Mouse (Mus musculus) CH12.LX (cell line): ENCODE measurements around the gene Ntm. TPM values are rescaled to one million over a fixed set of nuclear protein-coding genes. Genes with fewer than 3 reads are reported as not detected.

Experiments used
- DNase-seq: peaks from one replicate; pipeline ENCODE4 v3.0.0-alpha.2; 2013; ENCODE audit errors: extremely low read depth
- H3K27ac ChIP-seq: 2 replicates; pipeline ENCODE4 v1.5.1; 2012; ENCODE audit warnings: low read depth, mild to moderate bottlenecking, control low read depth, moderate library complexity; ENCODE audit not compliant: insufficient read depth
- H3K27me3 ChIP-seq: replicated peaks from 2 replicates; pipeline ENCODE3; 2012; ENCODE audit warnings: inconsistent platforms
- H3K36me3 ChIP-seq, 2 experiments: replicated peaks in 1 of 2; 2 replicates each; pipeline versions ENCODE3 to v1.6.1; 2012; ENCODE audit warnings: inconsistent platforms in 1 of 2, low read length in 1 of 2, mild to moderate bottlenecking in 1 of 2, mixed read lengths in 1 of 2, moderate library complexity in 1 of 2; ENCODE audit not compliant: control insufficient read depth in 1 of 2, insufficient read depth in 1 of 2
- H3K4me1 ChIP-seq, 2 experiments: 2 replicates each; pipeline ENCODE4 v1.6.1; 2012; ENCODE audit warnings: inconsistent platforms in 1 of 2, moderate library complexity in 1 of 2; ENCODE audit not compliant: insufficient read depth in 2 of 2, control insufficient read depth in 1 of 2
- H3K4me2 ChIP-seq: 2 replicates; pipeline ENCODE4 v1.6.1; 2012; ENCODE audit warnings: low read depth, mild to moderate bottlenecking, control low read depth; ENCODE audit not compliant: poor library complexity, insufficient read depth, severe bottlenecking
- H3K4me3 ChIP-seq, 3 experiments: fragments of 150-350 bp in 1 of 3; sonication (generic) in 1 of 3; replicated peaks in 1 of 3; 2 replicates each; pipeline versions ENCODE3 to v1.5.1; 2011 to 2012; ENCODE audit warnings: low read depth in 2 of 3, low read length in 2 of 3, mild to moderate bottlenecking in 2 of 3, moderate library complexity in 2 of 3, control low read depth in 1 of 3, improper control_type of control experiment in 1 of 3, inconsistent platforms in 1 of 3, mixed read lengths in 1 of 3; ENCODE audit not compliant: poor library complexity in 1 of 3
- H3K79me2 ChIP-seq: replicated peaks from 2 replicates; pipeline ENCODE4 v1.6.1; 2012; ENCODE audit warnings: mild to moderate bottlenecking, moderate library complexity; ENCODE audit not compliant: control insufficient read depth, poor library complexity, insufficient read depth, severe bottlenecking; ENCODE audit errors: extremely low read depth
- H3K9ac ChIP-seq: 2 replicates; pipeline ENCODE4 v1.6.1; 2012; ENCODE audit warnings: low read depth, mild to moderate bottlenecking, control low read depth, moderate library complexity; ENCODE audit not compliant: insufficient read depth
- H3K9me3 ChIP-seq: replicated peaks from 2 replicates; pipeline ENCODE3; 2012; ENCODE audit warnings: low read length, inconsistent platforms, mixed read lengths
- BHLHE40 ChIP-seq: IDR thresholded peaks from 2 replicates; pipeline ENCODE4 v1.6.1; 2011; ENCODE audit warnings: mild to moderate bottlenecking, low read depth, low read length, improper control_type of control experiment
- CHD1 ChIP-seq: IDR thresholded peaks from 2 replicates; pipeline ENCODE4 v1.6.1; 2012; ENCODE audit warnings: low read depth, low read length, improper control_type of control experiment, inconsistent platforms
- CHD2 ChIP-seq: IDR thresholded peaks from 2 replicates; pipeline ENCODE4 v1.6.1; 2011; ENCODE audit warnings: low read length, improper control_type of control experiment
- CTCF ChIP-seq, 2 experiments: IDR thresholded peaks in 1 of 2; conservative IDR thresholded peaks in 1 of 2; 2 replicates each; pipeline ENCODE4 v1.5.1; 2011 to 2012; ENCODE audit warnings: low read depth in 2 of 2, low read length in 2 of 2, improper control_type of control experiment in 1 of 2, inconsistent platforms in 1 of 2, mild to moderate bottlenecking in 1 of 2, moderate library complexity in 1 of 2
- ELF1 ChIP-seq: IDR thresholded peaks from 2 replicates; pipeline ENCODE4 v1.6.1; 2014; ENCODE audit warnings: low read depth, mild to moderate bottlenecking, inconsistent platforms, low read length, improper control_type of control experiment
- EP300 ChIP-seq: IDR thresholded peaks from 2 replicates; pipeline ENCODE4 v1.6.1; 2011; ENCODE audit warnings: low read length, improper control_type of control experiment
- GABPA ChIP-seq: IDR thresholded peaks from 2 replicates; pipeline ENCODE4 v1.6.1; 2012; ENCODE audit warnings: low read depth, low read length, improper control_type of control experiment, inconsistent platforms; ENCODE audit not compliant: insufficient replicate concordance
- HCFC1 ChIP-seq: IDR thresholded peaks from 2 replicates; pipeline ENCODE4 v1.6.1; 2012; ENCODE audit warnings: low read depth, mild to moderate bottlenecking, inconsistent platforms, low read length, improper control_type of control experiment
- JUN ChIP-seq: IDR thresholded peaks from 2 replicates; pipeline ENCODE4 v1.6.1; 2011; ENCODE audit warnings: low read depth, mild to moderate bottlenecking, low read length, improper control_type of control experiment, moderate library complexity; ENCODE audit not compliant: insufficient read depth
- JUND ChIP-seq: conservative IDR thresholded peaks from 2 replicates; pipeline ENCODE4 v1.6.1; 2011; ENCODE audit warnings: low read depth, low read length, improper control_type of control experiment
- MAFK ChIP-seq: IDR thresholded peaks from 2 replicates; pipeline ENCODE4 v1.6.1; 2011; ENCODE audit warnings: low read length, improper control_type of control experiment; ENCODE audit not compliant: insufficient replicate concordance
- MYC ChIP-seq: IDR thresholded peaks from 2 replicates; pipeline ENCODE4 v1.6.1; 2011; ENCODE audit warnings: low read depth, mild to moderate bottlenecking, improper control_type of control experiment, low read length
- NRF1 ChIP-seq: IDR thresholded peaks from 2 replicates; pipeline ENCODE4 v1.6.1; 2014; ENCODE audit warnings: low read depth, mild to moderate bottlenecking, inconsistent platforms, low read length, improper control_type of control experiment, moderate library complexity
- POLR2A ChIP-seq: IDR thresholded peaks from 2 replicates; pipeline ENCODE4 v1.6.1; 2011; ENCODE audit warnings: low read depth, mild to moderate bottlenecking, improper control_type of control experiment, low read length
- RCOR1 ChIP-seq: conservative IDR thresholded peaks from 2 replicates; pipeline ENCODE4 v1.6.1; 2012; ENCODE audit warnings: low read depth, mild to moderate bottlenecking, inconsistent platforms, low read length, improper control_type of control experiment
- SMC3 ChIP-seq: IDR thresholded peaks from 2 replicates; pipeline ENCODE4 v1.6.1; 2011; ENCODE audit warnings: low read depth, low read length, improper control_type of control experiment
- TBP ChIP-seq: conservative IDR thresholded peaks from 2 replicates; pipeline ENCODE4 v1.6.1; 2011; ENCODE audit warnings: low read depth, low read length, improper control_type of control experiment
- TCF12 ChIP-seq: IDR thresholded peaks from 2 replicates; pipeline ENCODE4 v1.6.1; 2014; ENCODE audit warnings: low read depth, mild to moderate bottlenecking, inconsistent platforms, low read length, improper control_type of control experiment
- UBTF ChIP-seq: IDR thresholded peaks from 2 replicates; pipeline ENCODE4 v1.6.1; 2012; ENCODE audit warnings: low read depth, mild to moderate bottlenecking, inconsistent platforms, low read length, improper control_type of control experiment, moderate library complexity
- USF1 ChIP-seq: IDR thresholded peaks from 2 replicates; pipeline ENCODE4 v1.6.1; 2014; ENCODE audit warnings: low read depth, mild to moderate bottlenecking, inconsistent platforms, low read length, improper control_type of control experiment
- USF2 ChIP-seq: conservative IDR thresholded peaks from 2 replicates; pipeline ENCODE4 v1.6.1; 2011; ENCODE audit warnings: low read depth, low read length, improper control_type of control experiment
- ZMIZ1 ChIP-seq: IDR thresholded peaks from 2 replicates; pipeline ENCODE4 v1.6.1; 2012; ENCODE audit warnings: low read depth, mild to moderate bottlenecking, inconsistent platforms, low read length, improper control_type of control experiment
- ZNF384 ChIP-seq: IDR thresholded peaks from 2 replicates; pipeline ENCODE4 v1.6.1; 2012; ENCODE audit warnings: low read depth, low read length, improper control_type of control experiment, inconsistent platforms
- dilution Hi-C: fragments of 300-500 bp; cut with MboI; formaldehyde crosslinking; loops from 2 replicates; pipeline ENCODE4 v1.14.3; 2020; ENCODE audit warnings: low sequenced_read_pairs; ENCODE audit not compliant: extremely low pct_unique_long_range_greater_than_20kb, extremely low pct_ligation_motif_present
- in situ Hi-C: fragments of 300-500 bp; cut with MboI; formaldehyde crosslinking; loops from 3 replicates; pipeline ENCODE4 v1.14.3; 2019; ENCODE audit warnings: low sequenced_read_pairs, low pct_ligation_motif_present, low pct_unique_long_range_greater_than_20kb, mixed read lengths
- polyA plus RNA-seq: library from polyadenylated mRNA; unstranded; fragments of >175 nt; gene quantifications from 2 replicates; pipeline ENCODE4 v1.2.1, GENCODE M21; 2012; ENCODE audit warnings: low read depth; ENCODE audit not compliant: insufficient read length
- total RNA-seq, 2 experiments: library from RNA; depleted of rRNA; stranded (reverse); fragments of 300-350 nt in 1 of 2; fragments of >200 nt in 1 of 2; gene quantifications; 2 replicates each; pipeline ENCODE4 v1.2.3; 2012 to 2014

Ntm gene
- total and polyA plus RNA-seq, 3 experiments, result not detected

DNA sequence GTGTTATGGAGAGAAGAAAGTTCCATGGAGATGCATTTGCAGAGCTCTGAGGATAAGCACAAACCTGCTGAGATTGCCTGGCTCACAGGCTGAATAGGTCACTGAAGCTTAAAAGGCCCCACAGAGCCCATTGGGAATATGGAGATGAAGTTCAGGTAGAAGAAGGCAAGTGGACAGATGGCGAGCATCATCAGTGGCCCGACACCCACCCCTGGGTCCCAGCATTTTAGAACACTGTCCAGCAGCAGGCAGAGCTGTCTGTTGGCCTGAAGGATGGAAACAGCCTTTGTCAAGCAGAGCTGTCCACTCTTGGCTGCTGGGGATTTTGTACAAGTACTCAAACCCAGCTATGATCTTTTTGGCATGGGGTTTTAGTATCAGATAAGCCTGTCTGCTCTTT lies 722.1 kb downstream of the Ntm start:
- Histone ChIP-seq H3K4me1 (no peaks in the 10 kb centered on the region), H3K9me3 (peaks cover 58% of the 10 kb centered on the region), H3K36me3 (no peaks in the 10 kb centered on the region), H3K27me3 (no peaks in the 10 kb centered on the region), H3K4me2 (no peak overlapping the region)
- dilution Hi-C loops, result no loop called here
- no peak for TF ChIP-seq POLR2A
- no peak for TF ChIP-seq USF1
- no peak for TF ChIP-seq CHD1
- TF ChIP-seq UBTF, result no peak
- TF ChIP-seq JUN, result no peak
- TF ChIP-seq CHD2, result no peak
- TF ChIP-seq TBP, result no peak
- no peak for TF ChIP-seq RCOR1
- TF ChIP-seq USF2, result no peak
- no peak for TF ChIP-seq ELF1
- TF ChIP-seq NRF1, result no peak
- no peak for TF ChIP-seq SMC3
- TF ChIP-seq CTCF (conservative IDR thresholded peaks at IDR 0.05 in 1 of 2, IDR thresholded peaks at IDR 0.05 in 1 of 2; ENCODE audit: low read depth in 2 of 2, low read length in 2 of 2), result no peak
- no peak for TF ChIP-seq BHLHE40
- no peak for TF ChIP-seq JUND
- TF ChIP-seq, all 38 proteins: peak for 0
- H3K27ac ChIP-seq, result no peak overlapping the region
- no peaks in the 10 kb centered on the region; the same call in 1 of the 2 replicates for H3K79me2 ChIP-seq
- H3K4me3 ChIP-seq, result no peak overlapping the region
- no peak for DNase-seq
- in situ Hi-C loops, result no loop called here
- H3K9ac ChIP-seq, result no peak overlapping the region

DNA sequence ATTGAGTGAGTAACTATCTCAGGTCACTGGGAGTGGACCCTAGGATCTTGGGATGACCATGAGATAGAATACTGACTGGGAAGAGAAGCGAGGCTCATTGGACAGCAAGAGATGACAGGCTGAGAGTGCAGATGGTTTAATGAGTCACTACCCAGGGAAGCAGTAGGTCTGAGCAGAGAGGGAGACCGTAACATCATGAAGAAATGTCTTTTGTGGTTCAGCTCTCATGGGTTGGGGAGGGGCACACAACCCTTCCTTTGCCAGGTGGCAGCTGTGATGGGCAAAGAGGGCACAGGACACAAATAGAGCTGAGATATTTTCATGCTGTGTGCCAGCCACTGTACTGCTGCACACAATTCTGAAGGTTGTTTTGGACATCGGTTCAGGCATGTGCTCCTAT lies 724.0 kb downstream of the Ntm start:
- dilution Hi-C loops, result no loop called here
- TF ChIP-seq EP300, result no peak
- no peak for TF ChIP-seq GABPA
- TF ChIP-seq POLR2A, result no peak
- TF ChIP-seq ELF1, result no peak
- TF ChIP-seq ZMIZ1, result no peak
- no peak for TF ChIP-seq ZNF384
- no peak for TF ChIP-seq HCFC1
- TF ChIP-seq CTCF (conservative IDR thresholded peaks at IDR 0.05 in 1 of 2, IDR thresholded peaks at IDR 0.05 in 1 of 2; ENCODE audit: low read depth in 2 of 2, low read length in 2 of 2), result no peak
- TF ChIP-seq MAFK, result no peak
- TF ChIP-seq TCF12, result no peak
- no peak for TF ChIP-seq BHLHE40
- no peak for TF ChIP-seq MYC
- Histone ChIP-seq H3K9ac (no peak overlapping the region), H3K36me3 (no peaks in the 10 kb centered on the region), H3K4me1 (no peaks in the 10 kb centered on the region), H3K27me3 (no peaks in the 10 kb centered on the region), H3K79me2 (no peaks in the 10 kb centered on the region; the same call in 1 of the 2 replicates), H3K4me3 (no peak overlapping the region), H3K27ac (no peak overlapping the region), H3K4me2 (no peak overlapping the region), H3K9me3 (peaks cover 54% of the 10 kb centered on the region)
- no peak for DNase-seq
- in situ Hi-C loops, result no loop called here
